Mouse (Mus musculus) frontal cortex, postnatal 14 days (tissue): Measurements from ENCODE around the gene Hpf1.

Experiments
- DNase-seq, 2 experiments: peaks; one replicate each; pipeline ENCODE4 v3.0.0; 2022; ENCODE audit warnings: low spot score in 2 of 2

Gene Hpf1

DNA sequence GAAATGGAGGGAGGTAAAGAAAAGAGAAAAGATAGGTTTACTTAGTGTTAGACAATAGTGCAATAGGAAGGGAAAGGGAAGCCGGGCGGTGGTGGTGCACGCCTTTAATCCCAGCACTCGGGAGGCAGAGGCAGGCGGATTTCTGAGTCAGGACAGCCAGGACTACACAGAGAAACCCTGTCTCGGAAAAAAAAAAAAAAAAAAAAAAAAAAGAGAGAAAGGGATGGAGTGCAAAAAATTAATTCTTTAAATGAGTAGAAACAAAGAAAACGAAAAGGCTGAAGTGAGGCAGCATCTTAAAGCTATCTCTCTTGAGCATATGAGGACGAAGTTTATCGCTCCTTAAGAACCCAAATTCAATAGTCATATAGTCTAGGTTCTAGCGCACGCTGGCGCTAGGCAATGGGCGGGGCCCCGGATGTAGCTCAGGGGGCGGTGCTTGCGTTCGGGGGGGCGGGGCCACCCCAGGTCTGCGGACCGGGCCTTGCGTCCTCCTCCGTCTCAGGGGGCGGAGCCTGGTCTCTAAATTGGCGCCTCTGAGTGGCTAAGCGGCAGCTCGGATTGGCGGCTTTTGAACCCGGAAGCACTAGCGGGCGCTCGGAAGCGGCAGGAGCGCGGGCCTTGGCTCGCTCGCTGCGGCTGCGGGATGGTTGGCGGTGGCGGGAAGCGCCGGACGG is at the start of gene Hpf1:
Gene Hpf1, plus strand, starts transcription at position 576 of the 677 bp plus-strand sequence.
- peak; percentile 86 to 89 for DNase-seq

DNA sequence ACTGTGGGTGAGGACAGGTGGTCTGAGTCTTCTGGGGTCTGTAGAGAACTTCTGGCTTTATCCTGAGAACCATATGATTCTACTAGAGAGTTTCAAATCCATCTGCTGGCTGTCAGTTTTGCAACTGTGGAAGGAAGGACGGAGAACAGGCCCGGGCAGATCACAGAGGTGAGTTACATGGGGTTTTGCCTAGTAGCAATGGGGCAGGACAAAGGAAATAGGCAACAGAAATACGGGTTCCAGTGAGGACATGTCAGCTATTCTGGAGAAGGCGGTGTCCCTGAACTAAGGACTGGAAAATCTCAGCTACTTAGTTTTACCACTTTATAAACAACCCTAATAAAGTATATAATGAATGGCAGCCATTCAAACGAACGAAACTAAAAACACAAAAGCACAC is 47.8 kb upstream of the Hpf1 start:
- no peak for DNase-seq

DNA sequence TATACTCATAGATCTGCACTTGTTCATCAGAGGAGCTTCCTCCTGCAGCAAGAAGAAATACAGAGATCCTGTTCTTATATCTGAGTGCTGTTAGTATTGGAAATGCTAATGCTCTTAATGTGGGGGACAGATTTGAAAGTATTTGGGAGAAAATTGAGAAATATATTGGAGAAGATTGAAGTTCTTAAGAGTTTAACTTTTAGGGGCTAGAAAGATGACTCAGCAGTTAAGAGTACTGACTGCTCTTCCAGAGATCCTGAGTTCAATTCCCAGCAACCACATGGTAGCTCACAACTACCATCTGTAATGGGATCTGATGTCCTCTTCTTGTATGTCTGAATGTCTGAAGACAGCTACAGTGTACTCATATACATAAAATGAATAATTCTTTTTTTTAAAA is 32.7 kb upstream of the Hpf1 start:
- no peak for DNase-seq

DNA sequence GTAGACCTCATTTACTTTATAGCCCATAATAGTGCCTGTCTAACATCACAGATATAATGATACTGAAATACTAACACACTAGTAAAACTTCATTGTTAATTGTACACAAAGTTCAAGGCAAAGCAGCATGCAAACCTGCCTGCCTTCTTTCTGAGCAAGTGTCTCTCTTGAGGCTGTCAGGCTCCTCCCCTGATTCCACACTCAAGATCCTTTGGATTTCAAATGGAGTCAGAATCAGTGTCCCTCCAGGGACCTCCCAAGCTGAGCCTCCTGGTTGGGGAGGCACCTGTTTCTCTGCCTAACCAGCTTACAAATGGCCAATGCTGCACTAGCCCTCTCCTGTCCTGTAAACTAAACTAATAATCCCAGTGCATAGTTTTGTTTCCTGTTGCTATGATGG is 32.1 kb upstream of the Hpf1 start:
- no peak for DNase-seq

DNA sequence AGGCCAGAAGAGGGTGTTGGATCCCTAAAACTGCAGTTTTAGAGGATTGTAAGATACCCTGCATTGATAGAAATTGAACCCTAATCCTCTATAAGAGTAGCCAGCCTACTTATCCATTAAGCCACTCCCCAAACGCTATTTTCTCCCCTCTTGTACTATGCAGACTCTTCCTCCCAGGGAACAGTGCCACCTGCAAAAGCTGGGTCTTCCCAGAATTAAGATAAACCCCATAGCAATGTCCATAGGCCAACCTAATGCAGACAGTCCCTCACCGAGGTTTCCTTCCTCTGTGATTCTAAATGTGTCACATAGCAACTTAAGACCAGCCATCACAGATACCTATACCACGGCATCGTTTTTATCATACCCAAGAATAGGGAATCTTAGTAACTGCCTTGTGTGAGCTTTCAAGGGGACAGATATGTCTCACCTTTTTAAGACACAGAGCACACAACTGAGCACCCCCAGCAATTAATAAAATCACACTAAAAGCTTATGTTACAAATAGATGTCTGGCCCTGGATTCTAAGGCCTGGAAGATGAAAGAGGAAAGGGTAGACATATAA is 31.2 kb upstream of the Hpf1 start:
- DNase-seq, result no peak

DNA sequence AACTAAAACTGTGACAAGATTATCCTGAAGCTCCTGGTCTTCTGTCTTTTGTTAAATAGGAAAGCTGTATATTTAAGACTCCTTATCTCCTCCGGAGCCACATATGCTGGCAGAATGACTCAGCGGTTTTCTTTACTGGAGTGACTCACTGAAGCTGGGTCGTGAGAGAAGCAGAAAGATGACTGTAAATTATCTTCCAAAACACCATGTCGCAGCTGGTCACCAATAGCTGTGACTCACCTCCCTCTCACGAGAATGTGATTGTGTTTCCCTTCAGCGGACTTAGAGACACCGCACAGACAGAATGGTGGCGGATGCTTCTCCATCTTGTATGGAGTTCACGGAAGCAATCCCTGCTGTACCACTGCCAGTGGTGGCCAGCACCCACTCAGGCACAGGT is 30.6 kb upstream of the Hpf1 start:
- peak in 1 of 2 experiments; percentile 35 for DNase-seq

DNA sequence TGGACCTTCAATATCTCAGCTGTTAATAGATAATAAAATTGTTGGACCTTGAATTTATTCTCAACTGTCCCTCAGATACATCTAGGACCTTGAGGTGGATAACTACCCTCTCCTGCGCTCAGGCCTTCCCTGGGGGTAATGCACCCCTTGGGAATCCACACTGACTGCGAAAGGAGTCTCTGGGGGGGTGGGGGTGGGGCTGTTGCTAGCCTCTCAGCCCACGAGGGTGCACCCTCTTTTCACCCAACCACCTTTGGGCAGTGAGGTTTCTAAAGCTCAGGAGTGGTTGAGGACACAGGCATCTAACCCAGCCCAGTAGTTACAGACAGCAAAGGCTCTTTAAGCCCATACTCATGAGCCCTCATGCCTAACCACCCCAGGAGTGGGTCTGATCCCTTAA is 29.5 kb upstream of the Hpf1 start:
- DNase-seq, result no peak

DNA sequence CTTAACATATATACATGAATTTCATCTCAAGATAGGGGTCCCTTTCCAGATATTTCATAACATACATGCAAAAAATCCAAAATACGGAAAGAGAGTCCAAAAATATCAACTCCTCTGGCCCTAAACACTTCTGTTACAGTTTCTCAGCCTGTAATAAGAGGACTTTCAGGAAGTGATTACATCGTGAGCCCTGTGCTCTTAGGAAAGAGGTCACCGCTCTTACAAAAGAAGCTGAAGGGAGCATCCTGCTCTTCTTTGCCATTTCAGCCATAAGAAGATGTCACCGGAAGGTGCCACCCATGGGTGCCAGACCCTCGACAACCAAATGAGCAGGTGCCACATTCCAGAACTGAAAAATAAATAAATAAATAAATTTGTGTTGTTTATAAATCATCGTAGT is 28.4 kb upstream of the Hpf1 start:
- no peak for DNase-seq

DNA sequence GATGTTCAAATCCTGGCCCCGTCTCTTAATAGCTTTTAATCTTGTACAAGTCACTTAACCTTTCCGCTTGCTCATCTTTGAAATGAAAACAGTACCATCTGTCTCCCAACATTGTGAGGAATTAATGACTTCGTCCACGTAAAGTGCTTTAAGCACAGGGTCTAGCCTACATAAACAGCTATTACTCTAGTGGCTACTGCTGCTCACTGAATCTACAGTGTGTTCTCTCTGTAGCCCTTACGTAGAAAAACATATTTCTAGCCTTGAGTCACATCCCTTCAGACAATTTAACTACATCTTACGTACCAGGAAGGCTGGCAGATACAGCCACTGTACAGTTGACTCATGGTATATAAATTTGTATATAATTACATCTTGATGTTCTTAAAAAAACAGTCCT is 25.3 kb upstream of the Hpf1 start:
- no peak for DNase-seq

DNA sequence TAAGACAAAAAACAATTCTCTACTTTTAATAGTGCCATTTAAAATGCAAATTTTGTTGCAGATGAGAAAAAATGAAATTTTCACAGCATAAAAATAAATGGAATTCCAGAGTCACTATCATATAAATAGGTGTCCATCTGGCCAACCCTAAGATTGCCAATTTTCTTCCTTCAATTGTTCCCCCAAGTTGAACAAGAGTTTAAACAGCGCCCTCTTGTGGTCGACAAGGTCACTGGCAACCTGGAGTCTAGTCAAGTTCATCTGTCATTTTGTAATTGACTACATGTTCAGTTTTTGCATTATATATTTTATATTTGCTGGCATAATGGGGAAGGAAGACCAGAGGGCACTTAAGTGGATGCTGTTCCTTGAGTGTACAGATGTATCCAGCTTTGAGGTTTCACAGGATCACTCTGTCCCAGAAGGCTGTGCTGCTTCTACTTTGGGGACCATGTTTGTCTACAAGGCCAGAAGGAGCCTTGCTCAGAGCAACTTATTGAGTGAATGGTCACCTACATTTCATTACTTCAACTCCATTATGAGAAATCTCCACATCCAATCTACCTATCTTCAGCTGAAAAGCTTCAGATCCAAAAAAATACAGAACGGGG is 24.6 kb upstream of the Hpf1 start:
- peak in 1 of 2 experiments; percentile 50 for DNase-seq

DNA sequence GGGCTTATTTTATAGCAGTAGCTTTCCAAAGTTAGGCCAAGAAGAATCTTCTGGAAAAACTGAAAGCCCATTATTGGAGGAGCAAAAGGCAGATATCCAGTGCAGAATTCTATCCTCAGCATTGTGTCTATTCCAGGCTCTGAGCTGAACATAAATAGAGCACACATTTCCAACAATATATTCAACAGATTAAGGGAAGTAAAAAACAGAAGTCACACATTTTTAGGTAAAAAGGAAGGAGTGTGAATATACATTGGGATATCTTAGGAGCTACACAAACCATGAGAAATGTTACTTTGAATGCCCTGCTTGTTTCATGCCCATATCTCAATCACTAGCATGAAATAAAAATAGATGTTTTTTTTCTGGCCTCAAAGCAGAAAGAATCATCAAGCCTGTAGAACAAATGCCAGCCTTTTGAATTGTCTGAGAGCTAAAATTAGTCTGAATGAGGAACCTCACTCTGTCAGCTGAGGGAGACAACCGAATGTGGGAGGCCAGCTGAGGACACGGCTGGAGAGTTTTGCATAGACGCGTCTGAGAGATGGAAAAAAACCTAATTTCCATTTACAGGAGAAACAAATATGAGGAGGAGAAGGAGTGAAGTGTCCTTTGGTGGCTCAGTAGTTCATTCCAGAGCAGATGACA is 22.6 kb upstream of the Hpf1 start:
- DNase-seq, result no peak

DNA sequence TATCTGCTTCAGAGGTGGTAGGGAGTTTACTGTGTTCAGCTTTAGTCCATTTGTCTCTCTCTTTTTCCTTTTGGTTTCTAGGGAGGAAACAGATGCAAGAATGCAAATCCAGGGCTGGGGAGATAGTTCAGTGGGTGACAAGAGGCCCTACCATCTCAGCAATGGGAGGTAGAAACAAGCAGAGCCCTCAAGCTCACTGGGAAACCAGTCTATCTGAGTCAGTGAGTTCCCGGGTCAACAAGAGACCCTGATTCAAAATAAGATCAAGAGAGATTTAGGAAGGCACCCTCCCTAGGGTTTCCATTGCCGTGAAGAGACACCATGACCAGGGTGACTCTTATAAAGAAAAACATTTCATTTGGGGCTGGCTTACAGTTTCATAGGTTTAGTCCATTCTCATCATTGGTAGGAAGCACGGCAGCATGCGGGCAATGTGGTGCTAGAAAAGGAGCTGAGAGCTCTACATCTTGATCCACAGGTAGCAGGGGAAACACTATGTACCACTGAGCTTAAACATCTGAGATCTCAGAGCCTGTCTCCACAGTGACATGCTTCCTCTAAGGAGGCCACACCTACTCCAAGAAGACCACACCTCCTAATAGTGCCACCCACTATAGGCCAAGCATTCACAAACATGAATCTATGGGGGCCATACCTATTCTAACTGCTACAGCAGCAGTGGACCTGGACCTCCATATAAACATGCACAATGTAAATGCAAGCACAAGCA is 21.8 kb upstream of the Hpf1 start:
- DNase-seq, result no peak

DNA sequence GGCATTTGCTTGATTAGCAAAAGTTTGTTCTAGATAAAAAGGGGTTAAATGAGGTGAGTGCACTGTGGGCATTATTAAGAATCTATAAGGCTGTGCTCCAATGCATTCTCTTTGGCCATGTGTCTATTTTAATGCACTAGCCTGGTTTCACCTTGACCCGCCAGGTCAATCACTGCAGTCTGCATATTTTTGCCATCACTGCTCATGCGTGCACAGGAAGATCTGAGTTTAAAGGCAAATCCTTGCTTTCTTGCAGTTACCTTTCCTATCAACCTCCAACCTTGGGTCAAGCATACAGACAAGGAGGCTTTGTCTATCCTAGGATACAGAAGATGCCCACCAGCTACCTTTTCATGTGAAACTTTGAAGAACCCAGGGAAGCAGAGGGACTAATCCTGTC is 20.5 kb upstream of the Hpf1 start:
- no peak for DNase-seq

DNA sequence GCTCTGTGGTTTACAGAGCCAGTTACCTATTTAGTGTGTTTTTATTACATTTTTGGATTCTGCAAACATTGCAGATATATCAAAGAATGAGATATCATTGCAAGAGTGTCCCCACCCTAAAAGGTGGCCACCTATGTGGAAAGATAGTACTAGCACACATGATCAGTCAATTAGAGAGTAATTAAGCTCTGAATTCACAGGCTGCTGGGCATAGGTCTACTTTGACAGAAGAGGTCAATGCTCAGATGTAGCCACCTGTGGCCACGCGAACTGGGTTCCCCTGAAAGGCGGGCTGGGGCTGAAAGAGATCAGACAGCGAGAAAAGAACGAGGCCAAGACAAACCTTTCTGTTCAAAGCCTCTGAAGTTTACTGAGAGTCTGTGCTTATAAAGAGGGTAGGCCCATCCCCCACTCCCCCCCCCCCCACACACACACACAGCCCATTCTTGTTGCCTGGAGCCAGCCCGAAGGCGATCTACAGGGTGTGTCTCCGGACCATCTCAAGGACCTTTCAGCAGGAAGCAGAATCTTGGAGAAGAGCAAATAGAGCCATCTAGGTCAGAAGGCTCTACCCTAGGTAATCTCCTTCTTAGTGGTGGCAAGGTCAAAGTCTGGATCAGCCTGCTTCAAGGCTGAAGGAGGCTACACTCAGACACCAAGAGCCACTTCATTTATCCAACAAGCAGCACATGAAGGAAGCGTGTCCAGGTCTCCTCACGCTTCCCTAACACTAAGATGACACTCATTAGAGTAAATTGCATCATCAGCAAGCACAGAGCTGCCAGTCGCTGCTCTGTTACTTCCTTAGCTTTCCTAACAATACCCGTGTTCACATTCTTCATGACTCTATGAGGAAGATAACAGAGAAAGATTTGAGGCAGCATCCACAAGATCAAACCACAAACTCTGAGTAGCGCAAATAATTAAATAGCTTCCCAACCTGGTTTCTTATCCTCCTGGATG is 19.7 kb upstream of the Hpf1 start:
- DNase-seq, result no peak

DNA sequence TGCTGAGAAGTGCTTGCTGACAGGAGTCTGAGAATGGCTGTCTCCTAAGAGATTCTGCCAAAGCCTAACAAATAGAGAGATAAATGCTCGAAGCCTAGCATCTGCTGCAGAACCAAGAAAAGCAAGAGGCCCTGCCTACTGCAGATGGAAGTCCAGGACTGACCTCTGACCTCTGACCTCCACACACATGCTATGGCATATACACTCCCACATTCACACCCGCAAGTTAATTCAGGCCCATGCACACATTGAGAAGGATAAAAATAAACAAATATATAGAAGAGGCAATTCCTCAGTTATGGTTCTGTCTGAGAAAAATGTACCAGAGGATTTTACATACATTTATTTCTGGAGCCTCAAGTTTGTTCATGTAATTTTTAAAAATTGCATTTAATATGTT is 11.6 kb upstream of the Hpf1 start:
- no peak for DNase-seq

DNA sequence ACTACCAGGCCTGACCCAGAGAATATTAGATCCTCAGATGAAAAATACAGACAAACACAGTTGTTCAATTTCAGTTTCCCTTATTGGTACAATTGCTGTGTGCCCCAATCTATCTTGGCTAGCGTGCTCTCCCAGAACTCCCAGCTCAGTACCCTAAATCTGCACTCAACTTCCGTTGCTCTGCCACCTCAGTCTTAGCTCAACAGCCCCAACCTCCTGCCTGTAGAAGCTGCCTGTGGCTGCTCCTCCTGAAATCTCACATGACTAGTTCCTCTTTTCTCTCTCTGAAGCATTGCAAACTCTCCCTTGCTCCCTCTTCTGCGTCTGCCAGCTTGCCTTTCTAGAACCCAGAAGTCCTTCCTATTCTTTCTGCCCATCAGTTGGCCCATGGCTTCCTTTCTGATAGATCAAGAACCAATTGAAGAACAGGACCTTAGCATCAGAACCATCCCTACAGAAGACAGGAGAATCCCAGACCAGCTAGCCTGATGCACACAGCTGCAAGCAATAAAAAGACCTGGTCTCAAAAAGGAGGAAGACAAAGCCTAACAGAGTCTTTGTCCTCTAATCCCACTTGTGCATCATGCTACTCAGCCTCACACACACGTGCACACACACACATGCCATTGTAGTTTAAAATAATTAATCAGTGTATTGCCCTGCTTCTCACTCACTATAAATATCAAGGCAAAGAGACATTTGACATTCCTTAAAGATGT is 6.6 kb upstream of the Hpf1 start:
- DNase-seq, result no peak

DNA sequence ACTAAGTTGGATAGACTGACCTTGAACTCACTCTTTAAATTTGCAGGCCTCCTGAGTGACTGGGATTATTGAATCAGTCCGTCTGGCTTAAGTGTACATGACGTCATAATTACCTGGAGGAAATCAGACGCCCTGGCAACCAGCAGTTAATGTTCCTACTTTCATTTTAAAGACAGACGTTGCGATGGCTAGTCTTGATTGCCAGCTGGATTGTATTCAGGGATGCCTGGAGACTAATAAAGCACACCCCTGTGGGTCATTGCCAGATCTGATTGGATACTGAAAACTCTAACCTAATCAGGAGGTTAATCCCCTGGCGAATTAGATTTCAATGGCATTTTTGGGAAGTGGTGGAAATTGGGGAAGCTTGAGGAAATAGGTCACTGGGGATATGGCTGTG is 3.5 kb upstream of the Hpf1 start:
- no peak for DNase-seq

DNA sequence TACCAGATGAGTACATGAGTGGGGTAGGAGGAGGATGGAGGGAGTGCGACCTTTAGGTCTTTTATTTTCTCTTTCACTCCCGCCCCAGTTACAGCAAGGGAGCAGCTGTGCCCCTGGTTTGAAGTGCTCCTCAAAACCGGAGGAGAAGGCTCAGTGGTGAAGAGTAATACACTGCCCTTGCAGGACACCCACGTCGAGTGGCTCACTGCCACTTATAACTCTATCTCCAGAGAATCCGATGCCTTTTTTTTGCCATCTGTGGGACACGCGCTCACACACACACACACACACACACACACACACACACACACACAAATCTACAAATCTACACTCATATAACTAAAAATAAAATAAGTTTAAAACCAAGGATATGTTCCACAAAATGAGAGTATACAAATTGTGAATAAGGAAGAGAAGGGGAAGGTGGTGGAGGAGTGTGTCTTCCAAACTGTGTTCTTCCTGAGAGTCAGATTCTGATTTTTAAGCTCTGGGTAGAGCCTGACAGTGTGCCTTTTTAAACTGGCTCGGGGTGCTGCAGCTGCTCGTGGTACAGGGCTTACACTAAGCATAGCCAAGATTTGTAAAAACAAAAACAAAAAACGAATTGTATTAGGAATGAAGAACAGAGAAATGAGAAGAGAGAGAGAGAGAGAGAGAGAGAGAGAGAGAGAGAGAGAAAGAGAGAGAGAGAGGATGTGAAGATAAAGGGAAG is 931 bp upstream of the Hpf1 start:
- DNase-seq, result no peak

DNA sequence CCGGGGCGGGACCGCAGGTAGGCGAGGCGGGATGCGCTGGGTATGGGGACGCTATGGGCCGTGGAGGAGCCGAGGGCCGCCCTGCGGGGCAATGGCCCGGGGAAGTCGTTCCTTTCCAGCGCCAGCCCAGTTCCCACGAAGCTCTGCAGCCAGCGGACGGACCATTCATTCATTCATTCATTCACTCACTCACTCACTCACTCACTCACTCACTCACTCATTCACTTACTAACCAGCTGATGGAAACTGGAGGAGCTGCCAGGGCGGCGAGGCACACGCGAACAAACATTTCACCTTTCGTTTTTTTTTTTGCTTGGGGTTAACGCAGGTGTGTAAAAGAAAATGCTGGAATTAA is 279 bp downstream of the Hpf1 start:
- no peak for DNase-seq

DNA sequence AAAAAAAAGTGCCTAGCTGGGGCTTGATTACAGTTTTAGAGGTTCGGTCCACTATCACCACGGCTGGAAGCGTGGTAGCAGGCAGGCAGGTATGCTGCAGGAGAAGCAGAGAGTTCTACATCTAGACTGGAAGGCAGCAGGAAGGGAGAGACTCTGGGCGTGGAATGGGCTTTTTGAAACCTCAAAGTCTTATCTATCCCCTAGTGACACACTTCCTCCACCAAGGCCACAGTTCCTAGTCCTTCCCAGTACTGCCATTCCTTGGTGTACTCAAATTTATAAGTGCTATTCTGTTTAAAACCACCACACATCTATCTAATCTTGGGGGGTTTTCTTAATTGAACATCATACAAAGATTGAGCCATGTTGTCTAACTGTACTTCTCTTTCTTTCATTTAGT is 1.5 kb downstream of the Hpf1 start:
- no peak for DNase-seq
